Mouse (Mus musculus) layer of hippocampus, postnatal 10 days (tissue): ENCODE results near the gene Adck1. TPM values are rescaled to one million over a fixed set of nuclear protein-coding genes. Genes with fewer than 3 reads are reported as not detected.

Source experiments
- DNase-seq, 2 experiments: peaks; one replicate each; pipeline ENCODE4 v3.0.0; 2021; ENCODE audit warnings: low spot score in 2 of 2
- total RNA-seq, 2 experiments: library from RNA; stranded (reverse); gene quantifications; 2 replicates each; pipeline ENCODE4 v1.2.3; 2021

The Adck1 gene
- total RNA-seq, 2 experiments from 2014 or later, result 32.8 to 34.2 TPM

GRCm38 (mm10) chr12:88419912-88420621 lies 59.7 kb downstream of the Adck1 start:
- no peak for DNase-seq

DNA sequence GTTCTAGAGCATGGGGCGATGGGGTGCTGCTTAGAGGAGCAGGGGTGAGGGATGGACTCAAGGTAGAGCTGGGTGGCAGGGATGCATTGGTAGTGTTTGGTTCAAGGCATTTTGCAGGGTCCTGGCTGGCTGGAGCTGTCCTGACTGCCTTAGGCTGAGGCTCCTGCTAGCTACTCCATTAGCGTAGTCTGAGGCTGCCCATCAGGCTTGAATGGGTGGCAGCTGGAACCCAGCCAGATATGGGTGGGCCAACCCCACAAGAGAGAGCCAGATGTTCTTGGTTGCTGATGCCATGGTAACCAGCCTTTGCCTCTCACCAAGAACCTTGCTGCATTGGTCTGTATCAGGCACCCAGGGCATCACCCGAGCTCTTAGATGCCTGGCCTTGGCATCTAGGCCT lies 66.6 kb downstream of the Adck1 start:
- peak in 1 of 2 experiments; percentile 38 for DNase-seq

- DNase-seq, result no peak
These were observed 68.4 kb downstream of the Adck1 start for GRCm38 (mm10) chr12:88428735-88429134.

DNA sequence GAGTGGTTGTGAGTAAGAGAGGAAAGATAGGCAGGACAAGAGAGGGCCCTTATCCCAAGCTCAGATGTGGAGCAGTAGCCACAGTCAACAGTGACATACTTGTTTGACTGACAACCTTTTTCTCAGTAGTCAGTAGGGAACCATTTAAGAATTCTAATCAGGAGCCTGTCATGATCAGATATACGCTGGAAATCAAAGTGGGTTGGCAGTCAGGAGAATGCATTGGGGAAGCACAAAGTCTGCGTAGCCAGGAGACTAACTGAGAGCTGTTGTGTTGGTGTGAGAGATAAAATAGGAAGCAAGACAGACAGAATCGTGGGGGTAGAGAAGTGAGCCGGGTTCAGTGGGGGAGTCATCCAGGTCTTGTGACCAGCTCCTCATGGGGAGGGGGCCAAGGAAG lies 71.9 kb downstream of the Adck1 start:
- no peak for DNase-seq

DNA sequence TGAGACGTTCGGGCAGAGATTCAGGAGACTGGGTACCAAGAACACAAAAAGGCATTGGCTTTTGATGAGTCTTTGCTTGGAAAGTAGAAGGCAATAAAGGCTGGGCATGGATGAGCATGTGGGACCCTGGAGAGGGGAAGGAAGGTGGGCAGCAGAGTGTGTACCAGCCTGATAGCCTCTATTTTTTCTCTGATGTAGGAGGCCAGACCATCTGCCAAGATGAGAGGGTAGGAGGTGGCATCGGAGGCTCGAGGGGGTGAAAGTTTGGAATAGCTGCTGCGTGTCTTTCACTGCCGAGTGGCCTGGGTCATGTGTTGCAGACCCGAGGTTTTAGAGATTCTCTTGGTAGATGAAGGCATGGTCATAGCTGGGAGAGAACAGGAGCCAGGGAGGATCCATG lies 72.8 kb downstream of the Adck1 start:
- no peak for DNase-seq

GRCm38 (mm10) chr12:88436962-88437750 lies 76.8 kb downstream of the Adck1 start:
- no peak for DNase-seq

- DNase-seq, result no peak
These were observed 81.8 kb downstream of the Adck1 start for GRCm38 (mm10) chr12:88441922-88442809.

DNA sequence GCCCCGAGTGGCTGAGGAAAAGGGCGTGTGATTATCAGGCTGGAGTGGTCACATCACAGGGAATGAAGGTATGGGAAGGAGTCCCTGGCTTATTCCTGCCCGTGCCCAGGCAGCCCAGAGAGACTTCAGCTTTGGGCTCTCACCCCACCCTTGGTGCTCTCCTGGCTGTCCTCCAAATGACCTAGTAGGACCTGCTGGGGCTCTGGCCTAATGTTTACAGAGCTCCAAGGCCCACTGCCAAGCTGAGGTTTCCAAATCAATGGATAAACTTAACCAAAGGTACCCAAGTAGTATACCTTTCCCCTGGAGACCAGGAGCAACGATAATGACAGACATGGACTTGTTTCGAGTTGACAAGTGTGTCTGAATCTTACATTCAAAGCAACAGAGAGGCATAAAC lies 83.7 kb downstream of the Adck1 start:
- no peak for DNase-seq

GRCm38 (mm10) chr12:88445471-88445870 lies 85.1 kb downstream of the Adck1 start:
- no peak for DNase-seq

DNA sequence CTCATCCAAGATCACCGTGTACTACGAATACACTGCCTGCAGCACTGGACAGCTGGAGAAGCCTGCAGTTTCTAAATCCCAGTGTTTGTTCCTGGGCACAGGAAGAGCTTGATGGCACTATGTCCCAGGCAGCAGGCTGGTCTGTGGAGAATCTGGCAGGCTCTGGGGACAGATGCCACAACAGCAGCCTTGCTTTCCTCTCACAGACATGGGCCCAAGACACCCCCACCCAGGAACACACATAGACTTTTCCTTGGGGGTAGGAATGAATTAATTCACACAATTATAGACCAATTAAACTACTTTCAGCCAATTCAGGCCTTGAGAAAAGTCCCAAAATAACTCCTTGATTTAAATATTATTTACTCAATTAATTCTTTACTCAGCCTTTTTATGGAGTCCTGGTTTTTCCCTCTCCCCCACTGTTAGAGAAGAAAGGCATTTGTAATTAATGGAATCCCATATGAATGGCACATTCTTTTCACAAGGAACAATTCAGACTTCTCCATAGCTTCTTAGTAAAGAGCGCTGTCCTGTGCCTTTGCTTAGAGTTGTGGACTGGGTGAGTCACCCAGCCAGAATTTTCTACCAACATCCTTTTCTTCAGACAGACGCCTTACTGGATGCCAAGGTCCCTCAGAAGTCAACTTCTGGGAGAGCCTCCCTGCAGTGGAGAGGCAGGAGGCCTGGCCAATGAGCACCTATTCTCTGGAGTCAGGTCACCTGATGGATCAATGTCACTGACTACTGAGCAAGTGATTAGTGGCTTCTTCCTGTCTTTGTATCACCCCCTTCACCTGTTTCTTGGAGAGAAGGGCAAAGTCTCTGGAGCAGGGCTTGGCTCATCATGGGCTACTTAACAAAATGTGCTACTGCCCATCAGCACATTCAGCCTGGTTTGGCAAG lies 90.6 kb downstream of the Adck1 start:
- DNase-seq, result no peak

DNA sequence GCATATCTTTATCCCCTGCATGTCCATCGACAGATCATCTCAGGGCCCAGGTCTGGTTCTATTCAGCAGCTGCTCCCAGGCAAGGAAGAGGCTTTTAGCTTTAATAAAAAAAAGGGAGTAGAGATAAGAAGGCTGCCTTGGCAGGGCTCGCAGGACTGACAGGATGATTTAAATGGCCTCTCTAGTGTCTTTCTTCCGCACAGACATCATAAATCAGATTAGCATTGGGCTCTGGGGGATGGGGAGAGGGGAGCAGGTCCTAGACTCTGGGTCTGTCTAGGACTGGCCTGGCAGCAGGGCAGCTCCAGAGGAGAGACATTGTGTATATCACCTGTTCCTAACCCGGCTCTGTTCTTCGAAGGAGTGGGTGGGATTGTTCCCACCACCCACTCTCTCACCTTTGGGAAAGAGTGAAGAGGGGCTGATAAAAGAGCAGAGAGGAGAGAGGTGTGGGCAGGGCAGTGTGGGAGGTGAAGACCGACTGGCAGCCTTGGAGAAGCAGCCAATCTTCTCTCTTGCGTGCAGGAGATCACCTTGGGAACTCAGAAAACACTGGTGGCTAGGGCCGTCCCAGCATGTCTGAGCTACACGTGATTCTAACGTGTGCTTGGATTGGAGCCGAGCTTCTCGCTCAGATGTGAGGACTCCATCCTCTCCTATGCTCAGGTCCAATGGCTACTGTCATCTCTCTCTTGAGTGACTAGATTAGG lies 94.5 kb downstream of the Adck1 start:
- no peak for DNase-seq

DNA sequence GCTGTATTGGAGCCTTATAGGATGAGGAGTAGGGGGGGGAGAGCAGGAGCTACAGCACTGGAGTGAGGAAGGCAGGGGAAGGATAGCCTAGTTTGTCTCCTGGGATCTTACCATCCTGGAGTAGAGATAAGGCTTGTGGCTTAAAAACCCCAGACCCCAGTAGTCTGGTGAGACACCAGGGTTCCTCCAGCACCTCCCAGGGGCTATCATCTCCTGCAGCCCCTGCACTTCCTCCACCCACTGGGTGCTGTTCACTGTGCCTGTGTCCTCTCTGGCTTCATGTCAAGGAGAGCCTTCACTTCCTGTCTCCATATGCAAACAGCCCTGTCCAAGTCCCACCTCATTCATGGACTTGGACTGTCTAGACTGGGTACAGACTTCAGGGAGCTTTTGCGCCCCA lies 96.7 kb downstream of the Adck1 start:
- no peak for DNase-seq

GRCm38 (mm10) chr12:88458936-88459335 lies 98.6 kb downstream of the Adck1 start:
- no peak for DNase-seq

DNA sequence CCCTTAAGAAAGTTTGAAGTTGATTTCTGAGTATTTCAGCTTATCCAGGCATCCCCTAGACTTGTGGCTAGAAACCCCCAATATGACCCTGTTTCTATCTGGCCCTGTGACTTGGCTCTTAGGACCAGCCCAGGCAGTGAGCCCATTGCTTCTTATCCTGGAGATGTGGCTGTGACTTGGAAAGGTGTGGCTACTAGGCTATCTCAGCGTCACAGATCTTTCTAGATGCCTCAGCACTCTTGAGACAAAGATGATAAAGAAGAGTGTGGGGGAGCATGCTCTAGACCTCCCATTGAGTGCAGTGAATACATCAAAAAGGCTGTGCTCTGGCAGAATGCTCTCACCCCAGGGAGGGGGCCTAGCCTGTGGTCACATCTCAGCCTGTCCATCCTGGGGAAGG lies 99.1 kb downstream of the Adck1 start:
- DNase-seq, result no peak

GRCm38 (mm10) chr12:88461026-88461425 lies 100.7 kb downstream of the Adck1 start:
- DNase-seq, result no peak

GRCm38 (mm10) chr12:88463588-88464290 lies 103.4 kb downstream of the Adck1 start:
- no peak for DNase-seq

- DNase-seq, result no peak
These were observed 106.4 kb downstream of the Adck1 start for GRCm38 (mm10) chr12:88466801-88467200.

GRCm38 (mm10) chr12:88467257-88467656 lies 106.9 kb downstream of the Adck1 start:
- no peak for DNase-seq

DNA sequence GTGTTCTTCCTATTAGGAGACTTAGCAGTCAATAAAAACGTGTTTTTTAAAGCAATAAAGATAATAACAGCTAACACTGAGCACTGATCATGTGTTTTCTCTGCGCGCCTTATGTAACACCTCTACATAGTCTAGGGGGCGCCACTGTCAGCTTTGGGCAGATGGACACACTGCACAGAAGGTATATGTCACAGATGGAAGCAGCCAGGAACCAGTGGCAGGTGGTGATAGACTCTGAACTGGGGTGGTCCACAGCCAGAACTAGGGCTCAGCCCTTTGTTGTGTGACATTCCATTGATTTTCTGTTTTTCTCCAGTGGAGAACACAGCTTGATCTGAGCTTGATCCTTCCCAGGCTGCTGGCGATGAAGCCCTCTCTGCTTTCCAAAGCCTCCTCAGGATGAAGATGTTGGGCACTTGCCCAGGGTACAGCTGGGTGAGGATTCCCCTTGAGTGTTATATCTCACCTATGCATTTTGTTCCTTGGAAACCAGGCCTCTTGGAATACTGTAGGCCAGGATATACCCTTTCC lies 107.6 kb downstream of the Adck1 start:
- no peak for DNase-seq
